ENCODE assay signal across 31 mouse cellular contexts in genomic region chrX:135986267-135986666, GRCm38 (mm10). TPM values are rescaled to one million over a fixed set of nuclear protein-coding genes. Genes with fewer than 3 reads are reported as not detected.
"Had no signal": no experiment of that assay in that cellular context is flagged by ENCODE, and none has a peak within 500 bp of the region (broad histone marks: within the 10 kb centered on the region; RNA-seq: fewer than 3 reads in every experiment).

No protein-coding gene starts in this region.

- H3K4me1 ChIP-seq: embryonic facial prominence, embryonic 10.5 days; embryonic facial prominence, embryonic 12.5 days; embryonic facial prominence, embryonic 13.5 days; embryonic facial prominence, embryonic 15.5 days; forebrain, embryonic 10.5 days; forebrain, embryonic 13.5 days had no signal

- H3K4me2 ChIP-seq: embryonic facial prominence, embryonic 12.5 days; embryonic facial prominence, embryonic 13.5 days; embryonic facial prominence, embryonic 15.5 days; forebrain, embryonic 12.5 days; forebrain, embryonic 13.5 days; forebrain, embryonic 15.5 days had no signal

- H3K27ac ChIP-seq: embryonic facial prominence, embryonic 10.5 days; embryonic facial prominence, embryonic 12.5 days; embryonic facial prominence, embryonic 13.5 days; embryonic facial prominence, embryonic 15.5 days; forebrain, embryonic 10.5 days; forebrain, embryonic 12.5 days; forebrain, embryonic 13.5 days; forebrain, embryonic 15.5 days; gastrocnemius, adult 2 months; heart, adult 2 months had no signal

- ATAC-seq: forebrain, embryonic 13.5 days; forebrain, embryonic 14.5 days; forebrain, embryonic 15.5 days; forebrain, embryonic 16.5 days had no signal

- DNase-seq: cerebellum, adult 18-20 months; cerebellum, adult 2 months; cerebellum, adult 8-10 months; cerebellum, adult 9-10 months; cerebellum, adult 9-11 months; cerebellum, postnatal 10 days; cerebellum, postnatal 14 days; cerebellum, postnatal 25 days; cerebellum, postnatal 36 days; embryo, embryonic 11 days; gastrocnemius, adult 2 months; gastrocnemius, postnatal 10 days; gastrocnemius, postnatal 14 days; gastrocnemius, postnatal 25 days; heart, adult 11 months; heart, adult 18-20 months; heart, adult 2 months had no signal

- H3K9ac ChIP-seq: embryonic facial prominence, embryonic 12.5 days; embryonic facial prominence, embryonic 13.5 days; embryonic facial prominence, embryonic 15.5 days; forebrain, embryonic 12.5 days; forebrain, embryonic 13.5 days; forebrain, embryonic 15.5 days had no signal

- H3K9me3 ChIP-seq: embryonic facial prominence, embryonic 10.5 days; embryonic facial prominence, embryonic 12.5 days; embryonic facial prominence, embryonic 13.5 days; embryonic facial prominence, embryonic 15.5 days; forebrain, embryonic 10.5 days; forebrain, embryonic 12.5 days; forebrain, embryonic 13.5 days; forebrain, embryonic 15.5 days had no signal

- H3K36me3 ChIP-seq: embryonic facial prominence, embryonic 10.5 days; embryonic facial prominence, embryonic 12.5 days; embryonic facial prominence, embryonic 13.5 days; embryonic facial prominence, embryonic 15.5 days; forebrain, embryonic 10.5 days; forebrain, embryonic 12.5 days; forebrain, embryonic 15.5 days had no signal

- H3K27me3 ChIP-seq: embryonic facial prominence, embryonic 12.5 days; embryonic facial prominence, embryonic 15.5 days; forebrain, embryonic 12.5 days; forebrain, embryonic 13.5 days; forebrain, embryonic 15.5 days had no signal

- H3K4me3 ChIP-seq: embryonic facial prominence, embryonic 10.5 days; embryonic facial prominence, embryonic 12.5 days; embryonic facial prominence, embryonic 13.5 days; embryonic facial prominence, embryonic 15.5 days; erythroblast, embryonic 14.5 days; forebrain, embryonic 10.5 days; forebrain, embryonic 12.5 days; forebrain, embryonic 13.5 days; forebrain, embryonic 15.5 days; gastrocnemius, adult 2 months; heart, adult 2 months had no signal

RNA-seq across cellular contexts. Expression of gene Arxes1, which starts 46.9 kb away (rescaled TPM):
- total RNA-seq: common myeloid progenitor, adult 5-6 weeks; gastrocnemius, adult 18-20 months; granulocyte monocyte progenitor cell, adult 5-6 weeks had no signal
- polyA plus RNA-seq: erythroblast, embryonic 14.5 days had no signal
